Mouse (Mus musculus): ENCODE results near the gene Lef1.

The Lef1 gene

DNA sequence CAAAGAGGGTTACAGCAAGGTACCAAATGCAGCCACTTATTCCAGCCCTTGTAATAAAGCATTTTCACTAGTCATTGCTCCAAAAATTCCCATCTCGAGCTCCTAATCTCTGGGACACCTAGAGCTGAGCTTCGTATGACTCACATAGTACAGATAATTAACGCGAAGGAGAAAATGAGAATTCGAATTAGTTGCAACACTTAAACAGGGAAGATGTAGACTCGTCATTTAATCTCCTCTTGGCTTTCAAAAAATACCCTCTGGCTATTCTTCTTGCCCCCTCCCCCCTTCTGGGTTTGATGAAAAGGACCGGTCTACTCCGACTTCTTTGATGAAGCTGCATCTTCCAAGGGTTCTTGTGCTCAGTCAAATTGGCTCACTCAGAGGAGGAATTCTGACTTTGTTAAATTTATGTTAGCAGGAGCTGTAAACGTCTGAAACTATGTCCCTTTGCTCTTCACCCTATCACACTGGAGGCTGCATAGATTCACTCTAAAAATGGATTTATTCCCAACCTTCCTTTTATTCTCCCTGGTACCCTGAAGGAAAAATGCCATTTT lies 2.1 kb upstream of the Lef1 start:
- DNase-seq = no peak

DNA sequence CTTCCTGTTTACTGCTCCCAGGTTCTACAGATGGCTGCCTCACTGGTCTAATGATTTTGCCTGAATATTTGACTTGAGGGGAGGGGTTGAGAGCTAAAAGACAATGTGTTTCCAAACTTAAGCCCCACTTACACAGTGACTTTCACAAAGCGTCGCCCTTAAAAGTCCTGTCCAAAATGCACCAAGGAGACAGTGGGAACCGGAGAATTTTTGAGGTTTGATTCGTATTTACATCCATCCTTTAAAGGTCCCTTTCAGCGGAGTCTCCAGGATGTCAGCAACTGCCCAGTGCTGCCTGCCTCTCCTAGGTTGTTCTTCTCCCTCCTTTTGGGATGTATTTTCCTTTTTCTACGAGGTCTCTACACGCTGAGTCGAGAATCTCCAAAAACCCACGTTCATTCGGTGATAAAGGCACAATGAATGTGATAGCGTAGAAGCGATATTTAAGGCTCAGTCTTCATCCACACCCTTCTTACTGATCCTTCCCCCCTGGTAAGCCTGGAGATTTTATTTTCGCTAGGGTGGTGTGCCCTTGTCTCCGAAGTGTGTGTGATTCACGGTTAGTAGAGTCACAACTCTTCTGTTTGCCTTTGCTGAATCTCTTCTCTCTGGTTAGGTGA lies 1.1 kb upstream of the Lef1 start:
- DNase-seq = no peak

DNA sequence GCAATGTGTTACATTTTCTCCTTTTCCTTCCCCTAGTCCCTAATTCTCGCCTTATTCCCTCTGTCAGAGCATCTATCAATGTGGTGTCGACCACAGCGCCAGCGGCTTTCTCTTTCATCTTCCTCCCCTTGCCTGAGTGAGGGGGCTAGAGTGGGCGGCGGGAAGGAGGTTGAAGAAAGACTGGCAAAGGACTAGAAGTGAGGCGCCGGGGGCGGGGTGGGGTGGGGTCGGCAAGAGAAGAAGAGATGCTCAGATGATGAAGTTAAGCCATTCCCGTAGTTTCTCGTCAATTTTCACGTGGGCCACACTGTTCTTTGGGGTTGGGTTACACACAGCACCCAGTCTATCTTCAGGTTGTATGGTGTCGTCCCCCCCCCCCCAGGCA lies 593 bp upstream of the Lef1 start:
- DNase-seq = no peak

DNA sequence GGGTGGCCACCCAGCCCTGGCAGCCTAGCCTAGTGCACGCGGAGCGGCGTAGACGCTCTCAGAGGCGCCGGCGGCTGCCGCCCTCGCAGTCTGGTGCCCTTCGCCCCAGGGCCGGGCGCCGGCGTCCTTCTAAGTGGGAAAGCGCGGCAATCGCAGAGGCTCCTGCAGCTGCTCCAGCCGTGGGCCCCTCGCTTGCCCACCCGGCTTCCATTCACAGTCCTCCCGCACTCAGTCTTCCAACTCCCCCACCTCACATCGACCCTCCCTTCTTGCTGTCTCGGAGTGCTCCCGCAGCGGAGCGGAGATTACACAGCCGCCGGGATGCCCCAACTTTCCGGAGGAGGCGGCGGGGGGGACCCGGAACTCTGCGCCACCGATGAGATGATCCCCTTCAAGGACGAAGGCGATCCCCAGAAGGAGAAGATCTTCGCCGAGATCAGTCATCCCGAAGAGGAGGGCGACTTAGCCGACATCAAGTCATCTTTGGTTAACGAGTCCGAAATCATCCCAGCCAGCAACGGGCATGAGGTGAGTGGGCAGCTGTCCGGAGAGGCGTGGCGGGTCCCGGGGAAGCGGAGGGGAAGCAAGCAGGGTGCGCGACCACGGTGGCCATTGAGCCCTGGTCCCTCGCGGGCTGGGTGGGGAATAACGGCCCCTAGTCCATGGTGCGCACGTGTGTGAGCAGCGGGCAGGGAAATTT lies 1.0 kb downstream of the Lef1 start:
- DNase-seq = no peak

DNA sequence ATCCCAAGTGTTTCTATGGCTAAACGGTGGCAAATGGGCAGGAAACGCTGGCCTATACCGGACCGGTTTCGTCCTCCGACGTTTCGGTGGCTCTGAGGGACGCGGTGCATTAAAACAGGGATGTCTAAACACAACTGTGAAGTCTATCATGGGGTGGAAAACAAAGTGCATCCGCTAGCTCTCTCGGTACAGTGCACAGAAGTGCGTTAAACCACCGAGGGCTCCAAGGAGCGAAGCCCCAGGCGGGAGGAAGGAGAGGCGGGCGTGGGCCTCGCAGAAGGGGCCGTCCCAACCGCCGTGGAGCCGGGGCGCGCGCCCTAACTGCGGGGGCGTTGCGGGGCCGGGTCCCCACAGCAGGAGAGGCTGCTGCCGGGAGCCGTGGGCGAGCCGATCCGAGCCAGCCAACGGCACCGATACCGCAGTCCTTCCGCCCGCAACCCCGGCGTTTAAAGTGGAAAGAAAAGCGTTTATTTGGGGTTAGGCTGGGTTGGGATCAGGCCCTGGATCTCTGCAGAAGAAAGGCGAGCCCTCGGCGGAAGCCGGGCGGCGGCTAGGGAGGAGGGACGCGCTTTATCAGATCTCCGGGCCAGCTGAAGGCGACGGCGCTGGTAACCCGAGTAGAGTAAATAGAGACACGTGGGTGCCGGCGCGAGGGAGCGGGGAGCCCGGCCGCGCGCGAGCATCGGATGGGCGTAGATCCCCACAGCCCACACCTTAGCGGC lies 1.7 kb downstream of the Lef1 start:
- no peak for DNase-seq

DNA sequence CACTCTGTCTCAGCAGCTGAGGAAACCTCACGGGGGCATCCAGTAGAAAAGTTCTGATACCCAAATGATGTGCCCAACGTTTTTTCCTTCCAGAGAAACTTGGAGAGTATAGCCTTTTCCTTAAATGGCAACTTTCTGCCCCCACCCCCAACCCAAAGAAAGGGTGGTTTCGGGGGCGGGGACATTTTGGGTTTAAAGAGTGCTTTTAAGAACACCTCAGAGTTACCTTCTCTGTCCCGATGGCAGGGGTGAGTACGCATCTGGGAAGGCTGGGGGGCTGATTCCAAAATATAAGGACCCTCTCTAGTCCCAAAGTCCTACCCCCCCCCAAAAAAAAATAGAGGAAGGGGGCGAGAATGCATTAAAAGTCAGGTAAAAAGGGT lies 2.3 kb downstream of the Lef1 start:
- DNase-seq = no peak

DNA sequence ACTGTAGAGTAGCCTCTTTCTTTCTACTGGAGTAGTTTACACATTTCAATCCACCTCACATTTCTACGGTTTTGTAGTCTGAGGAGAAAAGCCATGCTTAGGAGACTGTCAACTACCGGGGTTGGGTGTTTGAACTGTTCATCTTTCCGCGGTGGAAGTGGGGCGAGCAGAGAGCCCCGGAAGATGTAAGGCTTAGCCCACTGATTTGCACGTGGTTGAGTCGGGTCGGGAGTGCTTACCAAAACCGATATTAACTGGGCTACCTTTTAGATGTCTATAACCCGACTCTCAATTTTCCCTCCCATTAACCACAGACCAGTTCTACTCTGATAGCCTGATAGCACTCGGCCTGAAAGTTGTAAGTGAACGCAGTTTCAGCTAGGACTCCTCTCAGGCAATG lies 2.8 kb downstream of the Lef1 start:
- DNase-seq = no peak

DNA sequence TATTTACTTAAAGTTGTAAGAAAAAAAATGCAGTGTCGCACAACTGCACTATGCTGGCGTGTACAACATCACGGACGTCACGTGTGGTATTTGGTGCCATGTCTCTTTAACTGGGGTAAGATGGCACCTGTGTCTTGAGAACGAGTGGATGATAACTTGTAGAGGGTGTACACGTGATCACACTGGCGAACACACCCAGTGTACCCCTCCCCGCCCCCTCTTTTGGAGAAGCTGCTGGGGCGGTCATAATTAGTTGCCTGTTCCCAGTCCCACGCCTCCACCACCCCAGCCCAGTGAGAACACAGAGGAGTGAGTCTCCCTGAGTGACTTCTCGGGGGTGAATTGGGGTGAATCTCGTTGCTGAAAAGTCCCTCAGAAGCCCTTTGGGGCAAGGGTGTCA lies 5.8 kb downstream of the Lef1 start:
- DNase-seq = no peak

DNA sequence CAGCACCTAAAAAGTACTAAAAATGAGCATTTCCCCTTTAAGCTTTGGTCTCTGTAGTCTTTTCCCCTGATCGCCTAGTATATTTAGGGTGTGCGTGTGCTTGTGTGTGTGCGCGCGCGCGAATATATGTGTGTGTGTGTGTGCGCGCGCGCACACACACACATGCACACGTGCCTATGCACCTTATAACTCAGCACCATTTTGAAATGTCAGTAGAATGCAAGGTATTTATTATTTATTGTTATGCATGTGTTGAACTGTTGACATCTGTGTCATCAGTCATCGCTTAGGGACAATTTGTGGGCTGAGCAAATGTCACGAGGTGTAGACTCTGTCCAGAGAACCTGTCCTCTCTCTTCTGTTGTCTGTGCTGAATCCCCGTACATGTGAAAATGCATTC lies 7.1 kb downstream of the Lef1 start:
- DNase-seq = no peak

DNA sequence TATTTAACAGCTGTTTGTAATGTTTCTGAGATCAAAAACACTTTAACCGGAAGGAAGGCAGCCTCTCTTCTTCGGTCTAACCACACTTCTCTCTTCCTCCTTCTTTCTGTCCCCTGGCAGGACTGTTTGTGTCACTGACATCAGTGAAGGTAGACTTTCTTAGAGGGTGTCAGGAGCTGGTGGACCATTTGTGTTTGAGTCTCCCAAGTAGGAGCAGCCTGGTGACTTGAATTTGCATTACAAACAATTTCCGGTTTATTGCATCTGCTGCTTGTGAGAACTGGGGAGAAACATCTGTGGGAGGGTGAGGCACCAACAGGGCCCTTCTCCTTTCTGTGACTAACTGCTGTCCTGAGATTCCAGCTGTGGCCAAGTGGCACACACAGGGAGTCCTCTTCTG lies 7.6 kb downstream of the Lef1 start:
- no peak for DNase-seq

DNA sequence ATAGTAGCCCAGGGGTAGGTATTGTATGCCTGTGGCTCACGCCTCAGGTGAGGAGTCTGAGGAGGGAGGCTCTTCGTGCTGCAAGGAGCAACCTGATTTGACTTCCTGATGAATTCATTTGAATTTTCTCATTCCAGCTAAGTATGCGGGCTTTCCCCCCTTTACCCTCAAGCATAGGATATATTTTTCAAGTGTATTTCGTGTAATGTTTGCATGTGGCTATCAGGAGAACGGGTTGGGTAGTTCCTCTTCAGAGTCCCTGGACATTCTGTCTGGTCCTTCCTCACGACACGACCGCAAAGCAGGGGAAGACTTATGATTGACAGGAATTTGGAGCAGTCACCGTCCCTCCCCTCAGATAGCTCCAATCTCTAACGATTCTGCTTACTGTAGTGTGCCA lies 9.2 kb downstream of the Lef1 start:
- DNase-seq = no peak

DNA sequence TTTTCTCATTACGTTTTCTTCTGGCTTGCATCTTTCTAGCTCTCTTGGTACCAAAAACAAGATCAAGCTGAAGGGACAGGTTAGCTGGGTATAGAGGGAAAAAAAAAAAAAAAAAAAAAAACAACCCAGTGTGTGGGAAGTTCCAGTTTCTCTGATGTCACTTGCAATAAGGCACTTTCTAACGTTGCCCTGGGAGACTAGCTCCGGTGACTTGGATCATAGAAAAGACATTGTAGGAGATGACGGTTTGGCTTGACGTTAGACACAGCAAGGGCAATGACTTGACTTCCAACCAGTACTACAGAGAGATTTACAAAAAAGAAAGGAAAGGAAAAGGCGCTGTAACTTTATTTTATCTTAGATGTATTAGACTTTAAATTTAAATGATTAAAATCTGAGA lies 13.2 kb downstream of the Lef1 start:
- no peak for DNase-seq

DNA sequence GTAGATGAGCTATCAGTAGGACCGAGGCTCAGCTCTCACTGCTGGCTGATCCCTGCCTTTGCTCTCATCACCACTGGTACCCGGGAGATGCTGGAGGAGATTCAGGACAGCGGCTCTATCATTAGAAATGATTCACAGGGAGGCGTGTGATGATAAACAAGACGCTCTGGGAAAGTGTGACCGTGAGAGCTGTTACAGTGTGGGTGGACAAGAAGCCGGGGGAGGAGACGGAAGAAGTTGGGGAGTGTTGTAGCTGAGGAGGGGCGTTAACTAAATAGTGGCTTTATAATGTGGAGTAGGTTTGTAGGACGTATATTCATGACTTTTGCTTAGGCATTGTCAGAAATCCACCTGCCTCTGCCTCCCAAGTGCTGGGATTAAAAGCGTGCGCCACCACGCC lies 15.6 kb downstream of the Lef1 start:
- no peak for DNase-seq

DNA sequence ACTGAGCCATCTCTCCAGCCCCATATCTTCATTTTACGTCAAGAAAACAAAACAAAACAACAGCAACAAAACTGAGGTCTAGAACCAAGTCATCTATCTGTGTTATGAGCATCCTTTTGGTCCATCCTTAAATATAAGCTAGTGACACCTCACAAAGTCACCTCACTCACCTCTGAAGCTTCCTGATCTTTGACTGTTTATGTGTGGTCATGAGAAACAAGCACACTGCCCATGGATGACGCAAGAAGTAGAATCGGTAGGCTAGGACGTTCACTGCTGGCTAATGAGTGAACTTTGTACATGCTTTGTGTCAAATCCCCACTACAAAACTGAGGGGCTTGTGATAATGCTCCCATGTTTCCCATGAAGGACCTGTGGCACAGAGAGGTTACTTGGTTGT lies 16.2 kb downstream of the Lef1 start:
- DNase-seq = no peak

DNA sequence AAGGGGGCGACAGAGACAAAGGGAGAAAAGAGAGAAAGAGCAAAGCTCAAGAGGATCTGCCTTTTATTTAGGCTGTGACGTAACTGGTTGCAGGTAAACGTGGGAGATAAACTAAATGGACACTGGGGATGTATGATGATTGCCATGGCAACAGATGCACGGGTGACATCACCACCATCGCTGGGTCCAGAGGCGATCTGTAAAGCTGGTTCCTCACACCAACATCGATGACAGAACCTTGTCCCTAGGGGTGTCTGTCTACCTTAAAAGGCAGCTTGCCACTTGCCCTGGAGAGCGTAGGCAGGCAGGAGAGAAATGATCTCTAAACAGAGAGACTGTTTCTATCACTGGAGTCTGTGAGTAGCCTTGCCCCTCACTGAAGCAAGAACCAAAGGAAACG lies 23.7 kb downstream of the Lef1 start:
- DNase-seq = no peak

DNA sequence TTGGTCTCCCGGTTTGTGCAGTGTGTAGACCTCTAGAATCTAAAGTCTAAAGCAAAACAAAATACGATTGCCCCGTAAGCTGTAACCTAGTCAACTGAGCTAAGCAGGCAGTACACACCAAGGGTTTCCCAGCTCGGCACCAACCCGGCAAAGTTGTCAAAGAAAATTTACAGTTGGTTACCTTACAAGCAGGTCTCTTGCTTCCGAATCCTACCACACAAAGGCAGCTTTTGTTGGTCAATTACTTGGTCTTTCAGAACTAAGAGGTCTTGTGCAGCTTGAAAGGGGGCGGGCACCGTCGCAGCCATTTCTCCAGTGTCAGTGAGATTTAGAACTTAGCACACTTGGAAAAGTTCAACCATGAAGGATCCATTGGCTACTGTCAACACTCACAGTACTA lies 25.2 kb downstream of the Lef1 start:
- DNase-seq = no peak

DNA sequence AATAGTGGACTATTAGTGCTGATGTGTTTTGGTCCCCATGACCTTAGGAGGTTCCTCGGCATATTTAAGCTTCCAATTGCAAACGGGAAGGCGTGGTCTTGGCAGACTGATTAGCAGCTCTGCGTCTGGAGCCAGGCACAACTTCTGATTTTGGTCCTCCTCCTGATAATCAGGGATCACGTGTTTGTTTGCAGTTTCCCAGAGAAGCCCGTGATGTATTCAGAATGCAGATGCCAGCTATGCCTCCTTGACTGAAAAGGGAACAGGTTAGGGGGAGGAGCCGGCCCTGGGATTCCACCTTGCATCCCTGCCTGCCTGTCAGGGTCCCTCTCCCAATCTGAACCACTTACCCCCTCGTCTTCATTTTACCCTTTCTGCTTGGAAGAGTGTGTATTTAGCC lies 26.2 kb downstream of the Lef1 start:
- no peak for DNase-seq

DNA sequence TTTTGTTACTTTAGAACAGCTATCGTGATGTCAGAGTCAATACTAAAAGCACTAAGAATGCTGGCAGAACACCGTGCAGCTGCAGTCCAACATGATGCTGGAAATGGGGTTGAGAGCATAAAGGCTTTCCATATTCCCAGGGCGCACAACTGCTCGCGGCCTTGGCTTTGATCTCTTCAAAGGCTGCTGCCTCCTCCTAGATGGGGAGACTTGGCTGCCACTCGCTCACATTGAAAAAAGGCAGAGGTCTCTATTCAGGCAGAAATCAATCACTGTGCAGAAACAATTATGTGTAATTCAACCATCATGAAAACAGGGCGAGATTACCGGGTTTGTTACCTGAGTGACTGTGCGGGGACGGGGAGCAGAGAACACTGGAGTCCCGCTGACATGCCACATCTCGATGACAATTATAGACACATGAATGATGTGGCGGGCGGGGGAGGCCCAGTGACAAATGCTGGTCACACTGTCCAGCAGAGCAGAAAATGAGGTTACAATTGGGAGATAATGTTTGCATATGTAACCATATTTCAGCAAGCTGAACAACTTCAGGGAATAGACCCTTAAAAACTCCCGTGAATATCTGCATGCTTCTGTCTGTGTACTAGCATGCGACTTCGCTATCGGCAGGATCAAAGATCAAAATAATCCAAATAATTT lies 27.0 kb downstream of the Lef1 start:
- no peak for DNase-seq

DNA sequence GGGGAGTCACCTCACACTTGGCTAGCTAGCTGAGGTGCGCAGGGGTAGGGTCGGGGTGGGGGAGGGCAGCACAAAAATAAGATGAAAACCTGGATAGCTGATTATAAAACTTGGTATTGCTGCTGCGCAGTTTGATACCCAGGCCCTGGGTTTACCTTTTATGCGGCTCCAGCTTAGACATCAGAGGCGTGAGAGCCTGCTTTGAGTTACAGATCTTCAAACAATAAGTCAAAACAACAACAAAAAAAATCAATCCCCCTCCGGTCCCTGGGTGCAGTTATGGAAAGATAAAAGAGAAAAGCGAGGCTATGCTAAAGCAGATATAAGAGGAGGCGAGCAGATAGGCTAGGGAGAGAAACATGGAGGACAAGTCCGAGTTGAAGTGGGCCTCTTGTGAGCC lies 28.0 kb downstream of the Lef1 start:
- no peak for DNase-seq

DNA sequence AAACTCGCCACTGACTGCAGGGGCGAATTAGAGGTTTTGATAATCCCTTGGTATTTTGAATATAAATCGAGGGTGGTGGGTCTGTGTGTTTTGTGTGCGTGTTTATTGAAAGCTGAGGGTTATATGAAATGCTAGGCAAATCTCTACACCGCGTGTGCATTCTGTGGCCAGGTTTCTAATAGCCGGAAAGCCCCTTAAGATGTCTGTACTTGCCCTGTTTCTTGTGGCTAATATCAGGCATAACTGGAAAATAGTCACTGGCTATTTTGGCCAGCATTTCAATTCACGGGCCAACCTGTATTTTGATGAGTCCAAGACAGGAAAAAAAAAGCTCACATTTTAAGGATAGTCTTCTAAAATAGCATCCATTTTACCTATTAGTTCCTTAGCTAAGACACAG lies 28.5 kb downstream of the Lef1 start:
- DNase-seq = no peak

DNA sequence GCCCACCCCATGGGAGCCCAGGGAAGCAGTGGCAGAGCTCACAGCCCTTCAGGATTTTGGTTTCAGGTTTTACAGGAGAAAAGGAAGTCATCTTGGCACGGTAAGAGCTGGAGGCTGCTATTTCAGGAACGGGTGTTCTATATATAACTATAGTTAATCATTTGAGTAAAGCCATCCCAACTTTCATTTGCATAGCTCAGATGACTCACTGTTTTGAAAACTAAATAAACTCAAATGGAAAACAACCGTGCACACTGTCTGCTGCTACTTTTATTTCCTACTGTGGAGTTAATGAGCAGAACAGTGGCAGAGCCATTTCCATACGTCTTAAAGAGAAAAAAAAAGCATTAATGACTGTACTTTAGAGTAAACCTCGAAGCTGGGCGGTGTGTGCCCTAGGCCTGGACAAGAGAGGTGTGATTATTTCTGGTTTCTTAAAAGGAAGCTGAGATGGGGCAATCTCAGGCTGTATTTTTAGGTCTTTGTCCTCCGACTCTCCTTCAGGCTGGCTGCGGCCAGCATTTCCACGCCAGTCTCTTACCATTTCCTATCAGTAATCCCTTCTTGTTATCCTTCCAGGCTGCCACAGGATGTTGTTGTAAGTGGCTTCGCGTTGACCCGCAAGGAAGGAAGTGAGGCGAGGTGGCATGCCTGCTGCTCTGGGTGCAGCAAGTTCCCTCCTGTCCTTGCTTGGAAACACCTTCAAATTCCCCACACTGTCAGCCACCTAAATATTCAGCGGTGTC lies 29.2 kb downstream of the Lef1 start:
- no peak for DNase-seq

DNA sequence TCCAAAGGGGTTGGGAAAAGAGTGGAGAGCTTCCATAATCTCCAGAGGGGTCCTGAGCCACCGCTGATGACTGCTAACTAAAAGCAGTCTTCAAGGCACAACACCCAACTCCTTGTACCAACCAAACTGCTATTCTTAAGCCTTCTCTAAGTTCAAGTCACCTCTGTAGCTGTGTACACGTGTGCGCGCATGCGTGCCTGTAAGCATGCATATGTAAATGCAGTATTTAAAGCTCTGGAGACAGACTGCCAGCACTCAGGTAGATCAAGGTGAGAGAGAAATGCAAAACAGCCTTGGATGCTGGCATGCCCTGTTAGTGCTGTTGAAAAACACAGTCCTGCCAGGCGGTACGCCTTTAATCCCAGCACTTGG lies 29.8 kb downstream of the Lef1 start:
- DNase-seq = no peak

DNA sequence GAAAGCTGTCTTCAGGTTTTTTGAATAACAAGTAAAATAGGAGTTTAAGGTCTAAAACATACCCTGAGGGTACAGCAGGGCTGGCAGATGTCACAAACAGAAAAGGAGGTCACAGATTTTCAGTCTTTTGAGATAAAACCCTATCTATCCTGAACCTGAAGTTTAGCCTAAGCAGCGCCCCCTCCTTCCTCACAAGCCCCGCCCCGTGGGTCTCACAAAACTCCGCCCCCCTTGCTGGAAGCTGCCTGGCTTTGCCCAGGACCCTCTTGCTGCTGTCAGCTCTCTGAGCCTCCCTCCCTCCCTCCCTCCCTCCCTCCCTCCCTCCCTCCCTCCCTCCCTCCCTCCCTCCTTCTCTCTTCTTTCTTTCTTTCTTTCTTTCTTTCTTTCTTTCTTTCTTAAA lies 31.3 kb downstream of the Lef1 start:
- DNase-seq = no peak

Data from cerebellum, adult 9-10 months (tissue).